Mouse (Mus musculus) limb, embryonic 12.5 days (tissue): Measurements from ENCODE around the gene Tbc1d14. TPM values are rescaled to one million over a fixed set of nuclear protein-coding genes. Genes with fewer than 3 reads are reported as not detected.

Source experiments
- ATAC-seq: fragments of 200-750 bp; cut with Nextera tagmentation; 2 replicates; pipeline ENCODE4 v1.8.0; 2017; ENCODE audit warnings: low read depth, moderate TSS enrichment; ENCODE audit not compliant: insufficient number of reproducible peaks, insufficient read depth, low FRiP score, low TSS enrichment
- H3K27ac ChIP-seq: fragments of 300-500 bp; sonication (generic); 2 replicates; pipeline ENCODE4 v1.5.1; 2016; ENCODE audit warnings: mild to moderate bottlenecking, moderate library complexity
- H3K27me3 ChIP-seq: fragments of 300-500 bp; sonication (generic); 2 replicates; pipeline ENCODE4 v1.6.1; 2016; ENCODE audit warnings: mild to moderate bottlenecking, moderate library complexity
- H3K36me3 ChIP-seq: fragments of 300-500 bp; sonication (generic); 2 replicates; pipeline ENCODE4 v1.6.1; 2016; ENCODE audit warnings: mild to moderate bottlenecking, moderate library complexity
- H3K4me1 ChIP-seq: fragments of 300-500 bp; sonication (generic); replicated peaks from 2 replicates; pipeline ENCODE4 v1.6.1; 2016
- H3K4me2 ChIP-seq: fragments of 300-500 bp; sonication (generic); 2 replicates; pipeline ENCODE4 v1.6.1; 2016; ENCODE audit warnings: mild to moderate bottlenecking, moderate library complexity
- H3K4me3 ChIP-seq: fragments of 300-500 bp; sonication (generic); replicated peaks from 2 replicates; pipeline ENCODE4 v1.5.1; 2016; ENCODE audit warnings: mild to moderate bottlenecking
- H3K9ac ChIP-seq: fragments of 300-500 bp; sonication (generic); replicated peaks from 2 replicates; pipeline ENCODE4 v1.6.1; 2016; ENCODE audit warnings: mild to moderate bottlenecking, moderate library complexity
- H3K9me3 ChIP-seq: fragments of 300-500 bp; sonication (generic); 2 replicates; pipeline ENCODE4 v1.6.1; 2016; ENCODE audit warnings: mild to moderate bottlenecking, moderate library complexity
- WGBS: fragments of 180-500 bp; shearing (Covaris S2); methylation state at CpG from one replicate; pipeline ENCODE4 v1.1.7; 2016; 5-methylcytosine and 5-hydroxymethylcytosine counted together
- polyA plus RNA-seq: library from polyadenylated mRNA; unstranded; fragments of >200 nt; fragmentation: Nextera tagmentation; extraction: Ambion mirVana; gene quantifications from 2 replicates; pipeline ENCODE4 v1.2.1, GENCODE M21; 2016

Tbc1d14 gene
- polyA plus RNA-seq, 1 experiment from 2014 or later, result 42.3 TPM

- no peaks in the 10 kb centered on the region for H3K27me3 ChIP-seq
- peaks cover 22% of the 10 kb centered on the region for H3K4me1 ChIP-seq
- H3K27ac ChIP-seq, result no peak overlapping the region
- peaks cover 29% of the 10 kb centered on the region for H3K36me3 ChIP-seq
- no peak overlapping the region for H3K4me2 ChIP-seq
- 86% methylated on average over 6 of the region's 6 CpGs for WGBS
- no peak for ATAC-seq
- H3K9ac ChIP-seq, result no peak overlapping the region
- H3K9me3 ChIP-seq, result no peaks in the 10 kb centered on the region
- no peak overlapping the region for H3K4me3 ChIP-seq
These were observed 114.3 kb downstream of the Tbc1d14 start for GRCm38 (mm10) chr5:36478540-36479420.

- H3K4me2 ChIP-seq, result no peak overlapping the region
- no peak for ATAC-seq
- H3K36me3 ChIP-seq, result peaks cover 40% of the 10 kb centered on the region
- no peaks in the 10 kb centered on the region for H3K27me3 ChIP-seq
- peaks cover 12% of the 10 kb centered on the region; the same call in 1 of the 2 replicates for H3K4me1 ChIP-seq
- 94% methylated on average over 3 of the region's 3 CpGs for WGBS
- H3K9ac ChIP-seq, result no peak overlapping the region
- no peaks in the 10 kb centered on the region for H3K9me3 ChIP-seq
- H3K4me3 ChIP-seq, result no peak overlapping the region
- no peak overlapping the region for H3K27ac ChIP-seq
These were observed 115.6 kb downstream of the Tbc1d14 start for GRCm38 (mm10) chr5:36477486-36477885.

GRCm38 (mm10) chr5:36474283-36474682 is 118.8 kb downstream of the Tbc1d14 start:
- H3K36me3 ChIP-seq, result peaks cover 72% of the 10 kb centered on the region
- H3K9me3 ChIP-seq, result no peaks in the 10 kb centered on the region
- WGBS, result 90% methylated on average over 5 of the region's 5 CpGs
- no peak overlapping the region for H3K9ac ChIP-seq
- no peak overlapping the region for H3K4me2 ChIP-seq
- no peaks in the 10 kb centered on the region for H3K27me3 ChIP-seq
- no peak overlapping the region for H3K27ac ChIP-seq
- no peak for ATAC-seq
- H3K4me3 ChIP-seq, result no peak overlapping the region
- H3K4me1 ChIP-seq, result no peaks in the 10 kb centered on the region

- Histone ChIP-seq H3K27ac (no peak overlapping the region), H3K9me3 (no peaks in the 10 kb centered on the region), H3K4me2 (no peak overlapping the region), H3K9ac (no peak overlapping the region), H3K36me3 (peaks cover 83% of the 10 kb centered on the region), H3K4me3 (no peak overlapping the region), H3K27me3 (no peaks in the 10 kb centered on the region), H3K4me1 (no peaks in the 10 kb centered on the region)
- ATAC-seq, result no peak
- WGBS, result 91% methylated on average over 4 of the region's 4 CpGs
These were observed 120.0 kb downstream of the Tbc1d14 start for GRCm38 (mm10) chr5:36472876-36473655.

GRCm38 (mm10) chr5:36471206-36471605 is 121.9 kb downstream of the Tbc1d14 start:
- H3K27me3 ChIP-seq, result no peaks in the 10 kb centered on the region
- ATAC-seq, result no peak
- no peak overlapping the region for H3K9ac ChIP-seq
- H3K4me3 ChIP-seq, result no peak overlapping the region
- no peaks in the 10 kb centered on the region for H3K9me3 ChIP-seq
- peaks cover under 1% of the 10 kb centered on the region for H3K4me1 ChIP-seq
- peaks cover 80% of the 10 kb centered on the region for H3K36me3 ChIP-seq
- no peak overlapping the region for H3K27ac ChIP-seq
- WGBS, result 92% methylated on average over 8 of the region's 8 CpGs
- no peak overlapping the region for H3K4me2 ChIP-seq

GRCm38 (mm10) chr5:36465889-36466288 is 127.2 kb downstream of the Tbc1d14 start:
- Histone ChIP-seq H3K27ac (no peak overlapping the region), H3K9ac (peak overlapping the region; percentile 80), H3K4me2 (peak overlapping the region; percentile 95), H3K27me3 (no peaks in the 10 kb centered on the region), H3K4me1 (peaks cover 15% of the 10 kb centered on the region), H3K36me3 (peaks cover 33% of the 10 kb centered on the region), H3K9me3 (no peaks in the 10 kb centered on the region), H3K4me3 (peak overlapping the region; percentile 96)
- 32% methylated on average over 8 of the region's 8 CpGs for WGBS
- no peak for ATAC-seq

GRCm38 (mm10) chr5:36464709-36465661 is 128.1 kb downstream of the Tbc1d14 start, which contains the start of gene Grpel1:
Gene Grpel1, plus strand, starts transcription at chr5:36464998.
- Histone ChIP-seq H3K9me3 (no peaks in the 10 kb centered on the region), H3K4me1 (peaks cover 15% of the 10 kb centered on the region), H3K27ac (peak within 1 kb of the TSS; percentile 45; the same call in 1 of the 2 replicates), H3K36me3 (peaks cover 24% of the 10 kb centered on the region), H3K4me3 (peak within 1 kb of the TSS; percentile 96), H3K27me3 (no peaks in the 10 kb centered on the region), H3K4me2 (peak within 1 kb of the TSS; percentile 95), H3K9ac (peak within 1 kb of the TSS; percentile 80)
- peak; percentile 91 for ATAC-seq
- under 1% methylated on average over 68 of the region's 68 CpGs for WGBS

GRCm38 (mm10) chr5:36463391-36463790 is 129.7 kb downstream of the Tbc1d14 start:
- Histone ChIP-seq H3K36me3 (peaks cover 9% of the 10 kb centered on the region; the same call in 1 of the 2 replicates), H3K9me3 (no peaks in the 10 kb centered on the region), H3K4me3 (no peak overlapping the region), H3K27ac (no peak overlapping the region), H3K9ac (no peak overlapping the region), H3K4me2 (no peak overlapping the region), H3K4me1 (peaks cover 15% of the 10 kb centered on the region), H3K27me3 (no peaks in the 10 kb centered on the region)
- 60% methylated on average over 5 of the region's 5 CpGs for WGBS
- ATAC-seq, result no peak

- no peaks in the 10 kb centered on the region for H3K27me3 ChIP-seq
- no peaks in the 10 kb centered on the region for H3K9me3 ChIP-seq
- no peak overlapping the region for H3K27ac ChIP-seq
- 16% methylated on average over 7 of the region's 7 CpGs for WGBS
- no peak overlapping the region for H3K4me2 ChIP-seq
- H3K9ac ChIP-seq, result no peak overlapping the region
- peaks cover 5% of the 10 kb centered on the region; the same call in 1 of the 2 replicates for H3K36me3 ChIP-seq
- peaks cover 15% of the 10 kb centered on the region for H3K4me1 ChIP-seq
- ATAC-seq, result no peak
- no peak overlapping the region for H3K4me3 ChIP-seq
These were observed 130.3 kb downstream of the Tbc1d14 start for GRCm38 (mm10) chr5:36462810-36463209.

- Histone ChIP-seq H3K36me3 (no peaks in the 10 kb centered on the region), H3K27me3 (no peaks in the 10 kb centered on the region), H3K27ac (no peak overlapping the region), H3K9me3 (no peaks in the 10 kb centered on the region), H3K4me3 (no peak overlapping the region), H3K4me2 (no peak overlapping the region), H3K4me1 (peaks cover 14% of the 10 kb centered on the region), H3K9ac (no peak overlapping the region)
- ATAC-seq, result no peak
- 62% methylated on average over 2 of the region's 2 CpGs for whole genome bisulfite sequencing
These were observed 131.8 kb downstream of the Tbc1d14 start for GRCm38 (mm10) chr5:36461231-36461630.
